ENCODE assay signal across 8 mouse cellular contexts in the genomic region with DNA sequence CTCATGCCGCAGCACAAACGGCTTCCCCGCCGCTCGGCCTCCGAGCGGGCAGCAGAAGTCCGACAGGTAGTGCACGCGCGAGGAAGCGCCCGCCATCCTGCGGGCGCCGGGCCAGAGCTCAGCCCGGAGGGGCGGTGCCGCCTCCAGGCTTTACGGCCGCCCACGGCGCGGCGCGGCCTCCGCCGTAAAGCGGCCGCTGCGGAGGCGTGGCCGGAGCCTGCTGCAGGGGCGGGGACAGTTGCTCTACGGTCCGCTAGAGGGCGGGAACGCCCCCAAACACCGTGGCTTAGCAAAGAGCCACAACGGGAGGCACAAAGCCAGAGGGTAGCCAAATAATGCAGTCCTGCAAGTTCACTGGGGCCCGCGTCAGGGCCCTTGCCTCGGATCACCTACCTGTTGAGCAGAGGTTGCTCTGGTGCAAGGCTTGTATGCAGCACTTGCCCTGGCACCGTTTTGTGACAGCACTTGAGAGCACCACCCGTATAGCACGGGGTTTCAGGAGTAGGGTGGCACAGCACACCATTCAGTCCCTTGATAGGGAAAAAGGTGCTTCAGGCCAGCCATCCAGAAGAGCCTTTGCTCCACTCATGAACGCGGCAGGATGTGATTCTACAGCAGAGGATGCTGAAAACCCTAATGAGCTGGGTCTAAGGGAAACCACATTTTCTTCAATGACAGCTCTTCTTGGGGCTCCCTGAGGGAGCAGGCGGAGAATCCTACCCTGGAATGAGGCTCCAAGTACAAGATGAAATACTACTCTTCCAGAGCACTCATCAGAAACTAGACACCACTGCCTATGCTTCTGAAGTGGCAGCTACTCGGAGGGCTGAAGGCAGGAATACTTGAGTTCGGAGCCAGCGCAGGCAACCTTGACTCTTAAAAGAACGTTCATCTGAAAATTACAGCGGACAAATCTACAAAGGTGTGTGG. TPM values are rescaled to one million over a fixed set of nuclear protein-coding genes. Genes with fewer than 3 reads are reported as not detected.
A peak's percentile ranks its signal among the peaks of the same experiment; 100 is the strongest.
DNase-seq lines count a peak whose midpoint lies in the region; ATAC-seq lines count a peak whose summit lies in the region.

A gene (minus strand): TSS at position 154 of the 930 bp plus-strand sequence.

- peak; percentile 91 for DNase-seq in T-cell, adult 2 months (ENCODE audit: low spot score)
- peak; percentile 77 to 82 for DNase-seq in cerebellum, postnatal 36 days
- DNase-seq in frontal cortex, postnatal 36 days (ENCODE audit: low spot score in 2 of 2), result peak; percentile 82 to 83
- peak; percentile 80 for DNase-seq in left cerebral cortex, adult 11 months (ENCODE audit: low spot score)
- peak; percentile 94 to 95 for DNase-seq in lung, postnatal 4 days
- DNase-seq in retina, postnatal 7 days (ENCODE audit: low read depth, low spot score), result peak; percentile 86
- peak; percentile 77 for DNase-seq in urinary bladder, adult 2 months (ENCODE audit: low spot score)

- 10% methylated on average over 48 of the region's 54 CpGs for WGBS in hindbrain, embryonic 15.5 days

- H3K4me2 ChIP-seq in hindbrain, embryonic 15.5 days, result peak within 1 kb of the TSS; percentile 86

- H3K4me1 ChIP-seq in hindbrain, embryonic 15.5 days (replicated peaks), result peaks cover 34% of the 10 kb centered on the region

- H3K4me3 ChIP-seq in hindbrain, embryonic 15.5 days, result peak within 1 kb of the TSS; percentile 82

- H3K27ac ChIP-seq in hindbrain, embryonic 15.5 days (replicated peaks), result peak within 1 kb of the TSS; percentile 73

- H3K9me3 ChIP-seq in hindbrain, embryonic 15.5 days, result no peaks in the 10 kb centered on the region

- H3K27me3 ChIP-seq in hindbrain, embryonic 15.5 days, result no peaks in the 10 kb centered on the region

- peak; percentile 84 for ATAC-seq in hindbrain, embryonic 15.5 days (ENCODE audit: low FRiP score, low read depth)

- peaks cover 63% of the 10 kb centered on the region for H3K36me3 ChIP-seq in hindbrain, embryonic 15.5 days

- peak within 1 kb of the TSS; percentile 78 for H3K9ac ChIP-seq in hindbrain, embryonic 15.5 days

RNA-seq across cellular contexts. Expression of the gene that starts here (rescaled TPM):
- polyA plus RNA-seq in hindbrain, embryonic 15.5 days (2015; fragmentation: Nextera tagmentation; extraction: Ambion mirVana), result 95.4 and 110 TPM in 2 replicates
- polyA plus RNA-seq in urinary bladder, adult 2 months (2012; rRNA removed), result 21.8 and 22.2 TPM in 2 replicates

Comparison
In these comparisons a context has a peak if more than half of its experiments do, and no peak if none do; other contexts are left out.
1. Peak in every context shown above with its lines: DNase-seq, ATAC-seq, H3K4me3 ChIP-seq and H3K27ac ChIP-seq.